ENCODE assay signal across 28 mouse cellular contexts in the genomic region with DNA sequence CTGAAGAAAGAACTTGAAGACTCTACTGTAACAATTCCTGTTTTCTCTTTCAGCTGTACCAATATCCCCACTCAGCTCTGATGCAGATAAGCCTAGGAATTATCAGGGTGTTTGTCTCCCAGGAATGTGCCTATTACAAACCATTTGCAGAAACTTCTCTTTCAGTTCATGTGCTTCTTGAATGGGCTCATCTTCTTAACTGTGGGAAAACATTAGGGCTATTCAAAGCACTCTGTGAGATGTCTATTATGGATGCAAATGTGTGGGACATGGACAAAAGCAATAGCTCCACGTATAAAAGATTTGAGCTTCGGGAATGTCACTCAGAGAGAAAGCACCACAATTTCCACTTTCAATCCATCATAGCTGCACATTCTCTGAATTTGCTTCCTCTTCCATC.
"Had no signal": no experiment of that assay in that cellular context is flagged by ENCODE, and none has a peak within 500 bp of the region (broad histone marks: within the 10 kb centered on the region; RNA-seq: fewer than 3 reads in every experiment).

No protein-coding gene starts in this region.

- DNase-seq: gastrocnemius, adult 2 months; gastrocnemius, postnatal 14 days; gastrocnemius, postnatal 36 days; heart, adult 11 months; heart, adult 2 months; heart, postnatal 14 days; heart, postnatal 36 days; kidney, adult 11 months; kidney, adult 2 months; kidney, adult 9 months; kidney, postnatal 14 days; kidney, postnatal 36 days; layer of hippocampus, adult 9-11 months; layer of hippocampus, postnatal 36 days; left cerebral cortex, postnatal 4 days had no signal

- H3K4me3 ChIP-seq: gastrocnemius, adult 2 months; heart, adult 2 months; heart, embryonic 13.5 days; heart, embryonic 15.5 days; hindbrain, embryonic 13.5 days; hindbrain, embryonic 15.5 days; kidney, embryonic 15.5 days; limb, embryonic 13.5 days; limb, embryonic 15.5 days; liver, embryonic 12.5 days had no signal

- H3K4me2 ChIP-seq: heart, embryonic 11.5 days; heart, embryonic 13.5 days; heart, embryonic 15.5 days; hindbrain, embryonic 13.5 days; hindbrain, embryonic 15.5 days; kidney, embryonic 15.5 days; limb, embryonic 13.5 days; limb, embryonic 15.5 days; liver, embryonic 12.5 days had no signal

- H3K27ac ChIP-seq: gastrocnemius, adult 2 months; heart, adult 2 months; heart, embryonic 13.5 days; heart, embryonic 15.5 days; hindbrain, embryonic 13.5 days; hindbrain, embryonic 15.5 days; hindbrain, postnatal 0 days; kidney, embryonic 15.5 days; kidney, postnatal 0 days; limb, embryonic 13.5 days; limb, embryonic 15.5 days; liver, embryonic 12.5 days; liver, embryonic 14.5 days had no signal

- H3K36me3 ChIP-seq: heart, embryonic 13.5 days; heart, embryonic 15.5 days; hindbrain, embryonic 13.5 days; hindbrain, embryonic 15.5 days; kidney, embryonic 15.5 days; limb, embryonic 13.5 days; limb, embryonic 15.5 days; liver, embryonic 12.5 days had no signal

- H3K27me3 ChIP-seq: heart, embryonic 13.5 days; heart, embryonic 15.5 days; hindbrain, embryonic 13.5 days; hindbrain, embryonic 15.5 days; kidney, embryonic 15.5 days; limb, embryonic 13.5 days; limb, embryonic 15.5 days; liver, embryonic 12.5 days had no signal

- H3K9ac ChIP-seq: heart, embryonic 13.5 days; heart, embryonic 15.5 days; hindbrain, embryonic 13.5 days; hindbrain, embryonic 15.5 days; kidney, embryonic 15.5 days; limb, embryonic 13.5 days; limb, embryonic 15.5 days; liver, embryonic 12.5 days; liver, embryonic 14.5 days had no signal

- H3K9me3 ChIP-seq: heart, embryonic 13.5 days; heart, embryonic 15.5 days; hindbrain, embryonic 13.5 days; hindbrain, embryonic 15.5 days; kidney, embryonic 15.5 days; limb, embryonic 13.5 days; limb, embryonic 15.5 days; liver, embryonic 12.5 days had no signal

- H3K4me1 ChIP-seq: heart, embryonic 13.5 days; heart, embryonic 15.5 days; hindbrain, embryonic 13.5 days; hindbrain, embryonic 15.5 days; kidney, embryonic 15.5 days; limb, embryonic 13.5 days; limb, embryonic 15.5 days; liver, embryonic 12.5 days had no signal

- ATAC-seq: hindbrain, postnatal 0 days; intestine, embryonic 16.5 days; liver, embryonic 12.5 days had no signal
